Mouse (Mus musculus): ENCODE measurements around the gene Map1lc3b.

DNA sequence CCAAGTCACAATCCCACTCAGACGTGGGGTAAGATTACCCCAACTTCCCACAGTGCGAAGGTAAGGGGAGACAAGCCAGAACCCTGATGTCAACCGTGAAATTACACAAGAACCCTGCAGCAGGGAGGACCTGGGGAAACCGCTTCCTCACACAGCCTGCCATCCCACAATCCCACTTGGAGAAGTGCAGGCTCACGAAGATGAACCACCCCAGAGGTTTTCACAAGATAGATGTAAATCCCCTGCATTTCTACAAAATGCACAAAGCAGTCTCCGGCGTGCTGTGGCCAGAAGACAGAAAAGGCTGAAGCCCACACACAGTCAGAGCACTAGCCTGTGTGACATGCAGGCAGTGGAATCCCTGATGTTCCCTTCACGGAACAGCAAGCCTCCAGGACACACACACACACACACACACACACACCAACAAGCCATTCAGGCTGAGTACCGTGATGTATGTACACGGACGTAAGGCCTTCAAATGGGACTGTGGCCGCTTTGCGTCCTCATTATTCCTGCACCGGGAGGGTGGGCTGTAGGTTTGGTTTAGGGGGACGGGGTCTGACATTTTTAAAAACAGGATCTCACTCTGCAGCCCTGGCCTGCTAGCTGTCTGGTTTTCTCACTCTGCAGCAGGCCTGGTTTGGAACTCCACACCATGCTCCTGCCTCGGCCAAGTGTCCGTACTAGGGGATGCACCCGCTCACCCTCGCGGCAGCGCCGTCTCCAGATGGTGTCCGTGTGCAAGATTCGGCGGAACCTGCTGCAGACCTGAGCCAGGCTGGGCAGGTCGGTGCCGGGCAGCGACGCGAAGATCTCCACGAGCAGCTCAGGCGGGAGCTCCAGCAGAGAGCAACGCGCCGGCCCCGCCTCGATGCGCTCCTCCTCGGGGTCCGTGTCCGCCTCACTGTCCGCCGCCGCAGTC is 12.1 kb upstream of the Map1lc3b start:
- TF ChIP-seq USF1 (IDR thresholded peaks at IDR 0.05; ENCODE audit: low read depth): no peak
- no peak for TF ChIP-seq CTCF (IDR thresholded peaks at IDR 0.05; ENCODE audit: control insufficient read depth, insufficient read depth, insufficient read length)
- no peak for TF ChIP-seq CEBPB (IDR thresholded peaks at IDR 0.05; ENCODE audit: low read depth)
- TF ChIP-seq MYOG (IDR thresholded peaks at IDR 0.05; ENCODE audit: control insufficient read depth, extremely low read depth, insufficient read length): no peak
- no peak for TF ChIP-seq MAX (IDR thresholded peaks at IDR 0.05)
- TF ChIP-seq FOSL1 (IDR thresholded peaks at IDR 0.05; ENCODE audit: insufficient read depth, low read length, poor library complexity, severe bottlenecking): no peak

All from C2C12 (cell line).